Mouse (Mus musculus): ENCODE measurements around the gene Pkhd1.

Pkhd1 gene

DNA sequence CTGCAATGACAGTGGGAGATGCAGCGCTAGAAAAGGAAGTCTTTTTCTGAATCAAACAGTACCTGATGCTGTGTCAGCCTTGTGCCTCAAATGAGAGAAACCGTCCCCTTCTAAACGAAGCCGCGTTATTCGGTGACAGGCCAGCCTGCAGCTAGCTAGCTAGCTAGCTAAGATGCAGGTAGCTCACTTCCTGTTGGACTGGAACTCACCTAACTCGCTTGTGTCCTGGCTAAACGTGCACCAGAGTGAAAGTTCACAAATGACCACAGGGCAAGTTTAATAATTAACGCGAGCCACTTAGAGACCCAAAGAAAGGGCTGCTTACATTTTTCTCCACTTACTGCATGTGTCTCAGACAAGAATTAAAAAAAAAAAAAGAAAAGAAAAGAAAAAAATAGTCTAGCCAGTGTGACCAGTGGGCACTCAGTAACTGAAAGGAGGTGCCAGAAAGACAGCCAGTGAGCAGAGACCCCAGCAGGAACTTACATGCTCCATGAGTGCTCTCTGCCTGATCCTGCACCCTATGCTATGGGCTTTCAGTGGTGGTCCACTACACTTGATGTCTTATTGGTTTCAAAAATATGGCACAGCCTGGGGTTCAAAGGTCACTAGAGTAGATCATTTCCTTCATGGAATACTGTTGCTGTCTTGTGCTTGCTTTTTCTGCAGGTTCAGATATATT lies at the start of gene Pkhd1:
TSS of gene Pkhd1 (minus strand) at position 216 of the 682 bp plus-strand sequence.
- DNase-seq: peak; percentile 91

DNA sequence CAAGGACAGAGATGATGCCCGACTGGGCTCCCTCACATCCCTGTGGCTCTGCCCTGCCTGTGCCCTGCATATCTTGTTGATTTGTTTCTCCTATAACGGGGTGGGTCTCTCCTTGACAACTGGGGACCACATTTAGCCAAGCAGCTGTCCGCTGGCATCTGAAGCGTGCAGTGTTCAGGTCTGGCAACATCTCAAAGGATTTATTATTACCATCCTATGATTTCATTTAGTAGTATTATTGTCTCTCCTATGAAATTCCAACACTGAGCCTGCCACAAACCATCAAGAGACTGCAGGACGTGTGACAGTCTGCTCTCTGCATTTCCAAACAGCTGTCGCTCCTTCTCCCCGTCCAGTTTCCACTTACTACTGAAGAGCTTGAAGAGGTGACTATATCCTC lies 49.7 kb upstream of the Pkhd1 start:
- DNase-seq: no peak

DNA sequence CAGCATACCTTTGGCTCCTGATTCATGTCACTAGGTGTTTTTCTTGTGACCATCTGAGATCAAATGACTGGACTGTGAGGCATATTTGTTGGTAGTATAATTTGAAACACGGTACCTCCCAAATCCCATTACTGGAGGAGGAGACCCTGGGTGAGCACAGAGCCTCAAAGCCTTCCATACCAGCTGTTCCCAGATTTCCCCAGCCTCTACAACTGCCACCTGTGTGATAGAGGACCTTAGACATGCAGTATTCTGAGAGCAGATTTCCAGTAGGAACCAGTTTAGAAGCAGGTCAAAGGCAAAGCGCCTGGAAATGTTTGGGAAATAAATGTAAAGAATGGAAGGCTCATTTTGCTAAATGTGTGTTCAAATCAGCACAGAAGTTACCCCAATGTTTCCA lies 48.4 kb upstream of the Pkhd1 start:
- DNase-seq: no peak

DNA sequence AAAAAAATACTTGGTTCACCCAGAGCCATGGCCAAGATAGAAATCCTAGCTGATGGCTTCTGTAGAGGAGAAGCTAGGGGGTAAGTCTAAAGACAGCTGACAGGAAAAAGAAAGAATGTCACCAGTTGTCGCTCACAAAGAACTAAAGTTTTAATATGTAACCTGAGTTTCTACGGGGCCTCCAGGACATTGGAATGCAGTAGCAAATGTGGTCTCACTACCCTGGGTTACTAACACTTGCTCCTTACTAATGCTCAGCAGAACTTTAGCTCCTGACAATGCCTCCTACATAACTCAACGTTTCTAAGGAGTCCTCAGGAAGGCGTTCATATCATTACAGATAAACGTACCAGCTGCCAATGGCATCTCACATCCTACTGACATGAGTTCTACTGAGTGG lies 37.2 kb upstream of the Pkhd1 start:
- DNase-seq: peak; percentile 66

DNA sequence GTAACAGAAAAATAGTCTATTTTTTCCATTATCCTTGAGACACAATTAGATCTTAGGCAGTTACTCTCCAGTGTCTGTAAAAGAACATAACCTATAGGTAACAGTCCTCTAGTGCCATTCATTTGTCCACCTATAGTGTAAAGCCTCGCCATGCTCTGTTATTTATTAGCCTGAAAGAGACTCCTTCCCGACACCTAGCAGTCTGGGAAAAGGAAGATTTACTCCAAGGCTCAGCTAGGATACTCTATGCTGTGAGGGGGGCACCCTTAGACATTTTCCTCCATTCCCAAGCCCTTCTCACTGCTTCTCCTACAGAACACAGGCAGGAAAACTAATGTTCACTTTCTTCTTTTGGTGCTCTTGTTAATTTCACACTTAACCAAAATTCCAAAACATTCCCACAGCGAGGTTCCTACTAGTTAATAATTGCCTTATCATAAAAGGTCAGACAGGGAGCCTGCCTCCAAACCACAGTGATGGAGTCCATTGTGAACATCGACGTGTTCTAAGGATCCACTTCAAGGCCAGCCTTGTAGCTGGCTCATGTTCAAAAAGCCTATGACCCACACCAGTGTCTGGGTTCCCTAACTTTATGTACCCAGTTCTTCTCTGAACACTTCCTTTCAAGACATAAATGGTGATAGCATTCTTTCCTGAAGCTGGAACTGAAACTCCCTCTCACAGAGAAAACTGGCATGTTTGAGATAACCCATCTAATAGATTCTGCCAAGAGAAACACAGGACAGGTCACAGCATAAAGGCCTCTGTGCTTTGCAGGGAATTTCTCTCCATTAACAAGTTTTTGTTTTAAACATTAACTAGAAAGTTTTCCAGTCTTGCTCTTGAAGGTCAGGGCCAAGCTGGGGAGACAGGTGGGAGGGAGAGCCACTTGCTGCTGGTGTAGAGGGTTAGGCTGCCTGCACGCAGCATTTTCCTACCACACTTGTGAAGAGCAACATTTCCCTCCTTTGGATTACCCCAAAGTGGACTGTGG lies 35.9 kb upstream of the Pkhd1 start:
- peak; percentile 89 for DNase-seq

DNA sequence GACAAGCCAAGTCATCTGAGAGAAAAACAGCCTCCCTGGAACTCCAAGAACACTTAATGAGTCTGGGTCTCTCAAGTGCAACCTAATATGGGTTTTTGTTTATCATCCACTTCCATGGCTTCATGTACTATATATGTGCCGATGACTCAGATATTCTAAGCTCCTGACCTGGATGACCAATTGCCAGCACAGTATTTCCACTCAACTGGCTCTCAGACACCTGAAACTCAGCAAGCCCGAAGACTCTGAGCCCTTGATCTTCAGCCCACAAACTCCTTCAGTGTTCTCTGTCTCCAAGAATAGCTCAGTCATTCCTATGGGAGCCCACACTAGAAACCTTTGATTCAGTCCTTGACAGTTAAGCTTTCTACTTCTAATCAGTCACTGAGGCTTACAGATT lies 17.0 kb upstream of the Pkhd1 start:
- DNase-seq: no peak

DNA sequence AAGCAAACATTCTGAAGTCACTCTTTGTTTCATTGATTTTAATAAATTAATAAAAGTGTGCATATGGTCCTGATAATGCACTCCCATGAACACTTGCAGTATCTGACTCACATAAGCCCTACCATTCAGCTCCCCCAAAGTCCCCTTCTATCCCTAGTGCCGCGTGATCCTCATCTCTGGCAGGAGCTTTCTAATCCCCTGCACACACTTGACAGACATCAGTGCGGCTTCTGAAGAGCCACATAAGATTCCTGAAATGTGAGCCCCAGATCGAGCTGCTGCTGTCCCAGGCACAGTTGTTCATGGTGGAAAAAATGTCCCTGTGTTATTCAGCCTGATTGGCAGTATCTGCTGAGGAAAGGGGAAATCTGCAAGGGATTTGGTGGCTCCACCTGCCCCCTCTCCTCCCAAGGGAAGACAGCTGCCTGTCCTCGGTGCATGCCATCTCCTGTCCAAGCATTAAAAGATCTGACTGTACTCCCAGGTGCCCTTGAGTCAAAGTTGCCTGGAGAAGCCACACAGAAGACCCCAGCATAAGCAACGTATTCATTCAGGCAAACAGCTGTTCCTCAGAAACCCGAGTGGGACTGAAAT lies 15.5 kb upstream of the Pkhd1 start:
- DNase-seq: no peak

DNA sequence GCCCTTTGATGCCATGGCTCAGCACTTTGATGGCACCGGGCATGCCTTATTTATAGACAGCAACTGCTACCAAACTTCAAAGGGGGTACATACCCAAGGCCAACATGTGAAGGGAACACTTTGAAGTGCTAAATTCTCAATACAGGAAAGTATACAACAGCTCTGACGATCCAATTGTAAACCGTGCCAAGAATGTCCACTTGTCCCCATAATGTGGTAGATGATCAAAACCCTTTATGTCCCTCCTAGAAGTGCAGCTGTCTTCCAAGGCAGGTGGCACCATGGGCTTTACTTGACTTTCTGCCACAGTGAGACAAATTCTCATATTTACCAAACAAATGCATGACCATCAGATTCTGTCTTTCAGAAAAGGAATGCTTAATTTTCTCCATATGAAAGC lies 6.7 kb upstream of the Pkhd1 start:
- no peak for DNase-seq

DNA sequence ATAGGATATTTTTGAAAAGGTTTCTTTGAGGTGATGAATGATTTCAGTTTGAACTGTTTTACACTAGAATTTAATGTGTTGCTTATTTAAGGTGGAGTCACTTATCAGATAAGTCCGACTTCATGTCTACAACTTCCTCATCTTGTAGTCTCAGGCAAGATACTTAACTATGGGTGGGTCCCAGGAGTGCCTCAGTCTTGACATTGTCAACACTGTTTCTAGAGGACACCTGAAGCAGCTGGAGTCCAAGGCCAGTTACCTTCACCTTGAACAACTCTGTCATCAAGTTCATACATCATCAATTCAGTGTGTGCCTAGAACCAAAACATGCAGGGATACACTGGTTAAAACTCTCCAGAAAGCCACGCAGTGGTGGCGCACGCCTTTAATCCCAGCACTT lies 5.5 kb upstream of the Pkhd1 start:
- no peak for DNase-seq

DNA sequence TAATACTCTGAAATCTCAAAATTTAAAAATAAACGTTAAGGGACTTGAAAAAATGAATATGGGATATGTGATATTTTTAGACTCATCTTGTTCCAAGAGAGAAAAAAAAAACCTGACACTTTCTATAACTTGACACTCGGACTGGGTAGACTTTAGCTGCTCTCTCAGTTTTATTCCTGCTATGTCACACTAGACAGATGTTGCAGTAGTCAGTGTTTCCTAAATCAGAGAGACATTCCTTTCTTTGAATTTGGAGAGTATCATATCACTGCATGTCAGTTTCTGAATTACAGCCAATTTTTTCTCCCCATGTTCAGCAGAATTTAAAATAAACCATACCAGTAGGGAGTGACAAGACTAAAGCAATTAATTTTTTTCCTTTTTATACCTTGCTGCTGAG lies 2.7 kb upstream of the Pkhd1 start:
- DNase-seq: no peak

DNA sequence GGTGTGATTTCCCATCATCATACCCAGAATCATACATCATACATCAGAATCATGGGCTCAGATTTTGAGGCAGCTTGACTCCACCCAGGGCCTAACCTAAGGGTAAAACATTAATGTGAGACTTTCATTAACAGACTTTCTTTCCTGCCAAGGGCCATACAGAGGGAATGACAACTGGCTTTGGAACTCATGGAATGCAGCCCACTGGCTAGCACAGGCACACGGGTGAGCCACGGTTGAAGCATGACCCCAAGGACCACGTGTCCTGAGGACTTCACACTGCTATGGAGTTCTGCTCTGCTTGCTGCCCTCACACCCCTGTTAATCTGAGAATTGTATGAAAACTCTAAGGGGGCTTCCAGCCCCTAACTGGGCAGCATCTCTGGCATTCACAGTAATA lies 1.5 kb upstream of the Pkhd1 start:
- peak; percentile 93 for DNase-seq

DNA sequence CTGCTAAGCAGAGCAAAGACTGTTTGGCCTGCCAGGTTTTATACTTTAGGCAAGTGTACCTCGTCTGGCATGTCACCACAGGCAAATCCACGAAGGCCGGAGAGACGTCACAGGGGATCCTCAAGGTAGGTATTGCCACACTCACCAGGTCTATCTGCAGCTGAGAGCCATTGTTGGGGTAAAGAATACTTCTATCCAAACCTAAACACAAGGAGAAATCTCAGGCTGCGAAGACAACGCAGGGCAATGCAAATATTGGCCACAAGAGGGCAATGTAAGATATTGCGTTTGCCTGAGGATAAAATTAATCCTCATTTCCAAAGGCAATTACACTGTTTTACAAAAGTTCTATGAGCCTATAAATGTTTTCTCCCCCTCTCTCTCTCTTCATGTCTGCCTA lies 5.2 kb downstream of the Pkhd1 start:
- DNase-seq: peak; percentile 18

DNA sequence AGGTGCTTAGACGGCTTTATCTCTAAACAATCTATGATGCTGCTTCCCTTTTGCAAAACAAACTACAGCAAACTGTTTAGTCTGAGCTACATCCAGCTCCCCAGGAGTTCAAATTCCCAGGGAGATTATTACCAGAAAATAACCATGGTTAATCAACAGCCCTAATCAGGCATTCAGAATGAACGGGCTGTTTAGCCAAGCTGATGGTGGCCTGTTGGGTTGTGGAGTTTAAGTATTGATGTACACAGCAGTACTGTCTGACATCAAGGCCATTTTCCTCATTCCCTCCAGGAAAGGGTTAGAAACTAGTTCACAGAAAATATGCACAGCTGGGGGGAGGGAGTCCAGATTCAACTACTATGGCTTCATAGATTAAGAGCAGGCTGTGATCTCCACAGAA lies 12.4 kb downstream of the Pkhd1 start:
- peak; percentile 34 for DNase-seq

DNA sequence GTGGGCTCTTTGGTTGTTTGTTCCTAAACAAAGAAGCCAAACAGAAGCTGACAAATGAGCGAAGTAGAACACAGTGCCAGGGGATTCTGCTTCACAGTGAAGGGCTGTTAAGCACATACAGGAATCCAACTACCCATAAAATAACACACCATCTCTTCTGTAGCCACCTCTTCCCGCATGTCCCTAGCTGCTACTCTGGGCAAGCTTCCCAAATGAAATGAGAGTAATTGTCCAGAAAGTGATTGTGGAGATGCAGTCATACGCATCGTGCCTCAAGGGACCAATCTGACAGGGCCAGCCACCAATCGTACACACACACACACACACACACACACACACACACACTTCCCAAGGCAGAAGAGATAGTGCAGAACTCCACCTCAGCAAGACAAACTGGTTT lies 27.4 kb downstream of the Pkhd1 start:
- no peak for DNase-seq

DNA sequence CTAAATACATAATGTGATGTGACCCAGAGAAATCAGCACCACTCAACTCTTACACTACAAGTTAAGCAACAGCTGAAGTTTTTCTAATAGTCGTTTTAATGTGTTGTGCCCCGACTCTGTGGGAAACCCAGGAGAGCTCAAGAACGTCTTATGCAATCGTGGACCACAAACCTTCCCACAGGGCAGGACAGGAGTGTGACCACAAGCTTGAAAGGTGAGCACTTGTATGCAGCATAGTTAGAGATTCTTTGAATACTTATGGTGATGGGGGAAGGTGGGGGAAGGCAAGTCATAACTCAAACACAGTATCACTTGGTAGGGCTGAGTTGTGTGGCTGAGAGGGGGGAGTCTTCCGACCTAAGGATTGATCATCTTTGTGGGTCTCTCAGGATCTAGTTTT lies 46.4 kb downstream of the Pkhd1 start:
- no peak for DNase-seq

DNA sequence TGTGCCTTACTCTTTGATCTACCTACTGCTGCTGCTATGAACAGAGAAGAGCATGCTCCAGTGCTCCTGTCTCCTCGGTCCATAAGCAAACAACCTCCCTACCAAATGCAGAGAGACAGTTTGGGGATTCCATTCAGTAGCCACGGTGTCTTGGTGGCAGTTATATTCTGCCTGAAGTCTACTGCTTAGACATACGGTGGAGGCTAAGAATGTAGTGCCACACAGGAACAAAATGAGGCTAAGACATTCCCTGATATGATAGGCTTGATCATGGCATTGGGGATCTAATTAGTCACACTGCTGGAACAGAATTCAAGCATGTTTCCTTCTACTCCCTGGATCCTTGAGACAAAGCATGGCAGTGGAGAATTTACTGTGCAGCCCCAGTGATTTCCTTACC lies 48.4 kb downstream of the Pkhd1 start:
- DNase-seq: no peak

DNA sequence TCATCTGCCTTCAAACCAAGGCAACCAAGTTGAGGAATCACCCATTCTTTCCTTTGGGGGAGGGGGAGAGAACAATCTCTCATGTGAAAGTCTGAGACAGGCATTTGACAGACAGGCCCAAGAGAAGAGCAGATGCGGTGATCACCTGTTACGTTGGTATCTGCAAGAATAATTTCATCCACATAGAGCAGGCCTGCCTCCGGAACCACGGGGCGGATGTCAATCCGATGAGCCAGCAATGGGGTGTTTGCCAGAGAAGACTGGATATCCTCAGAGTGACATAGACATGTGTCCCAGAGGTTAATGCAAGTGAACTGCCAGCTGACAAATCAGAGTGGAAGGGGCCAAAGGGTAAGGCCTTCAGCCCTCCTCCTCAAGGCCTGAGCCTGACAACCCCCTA lies 59.4 kb downstream of the Pkhd1 start:
- no peak for DNase-seq

DNA sequence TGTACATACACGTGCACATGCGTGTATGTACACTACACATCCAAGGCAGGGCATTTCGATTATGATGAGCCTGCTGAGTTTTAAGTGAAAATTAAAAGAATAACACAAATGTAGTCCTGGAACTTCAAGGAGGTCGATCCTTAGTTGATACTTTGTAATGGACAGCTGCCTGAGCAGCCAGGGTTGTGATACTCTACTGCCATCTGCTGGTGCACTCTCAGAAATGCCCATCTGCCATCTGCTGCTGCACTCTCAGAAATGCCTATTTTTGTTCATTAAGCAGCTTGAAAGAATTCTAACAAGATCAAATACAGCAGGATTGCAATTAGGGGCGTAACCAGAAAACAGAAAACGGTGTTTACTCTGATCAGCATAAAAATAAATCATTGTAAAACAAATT lies 63.5 kb downstream of the Pkhd1 start:
- DNase-seq: peak; percentile 19

DNA sequence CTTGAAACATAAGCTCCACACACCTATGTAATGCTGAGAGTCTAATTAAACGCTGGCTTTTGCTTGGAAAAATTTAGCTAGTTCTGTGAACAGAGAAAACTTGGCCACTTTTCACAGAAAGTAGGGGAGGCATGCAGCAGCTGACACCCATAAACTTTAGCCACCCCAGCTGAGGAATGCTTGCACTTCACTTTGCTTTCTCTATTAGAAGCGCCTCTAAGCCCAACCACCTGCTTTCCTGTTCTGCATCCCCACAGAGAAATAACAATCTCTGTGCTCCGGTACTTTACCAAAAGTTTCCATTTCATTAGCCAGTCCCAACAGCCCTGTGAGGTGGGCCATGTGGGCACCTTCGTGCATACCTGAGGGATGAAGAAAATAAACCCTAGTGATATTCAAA lies 66.5 kb downstream of the Pkhd1 start:
- no peak for DNase-seq

DNA sequence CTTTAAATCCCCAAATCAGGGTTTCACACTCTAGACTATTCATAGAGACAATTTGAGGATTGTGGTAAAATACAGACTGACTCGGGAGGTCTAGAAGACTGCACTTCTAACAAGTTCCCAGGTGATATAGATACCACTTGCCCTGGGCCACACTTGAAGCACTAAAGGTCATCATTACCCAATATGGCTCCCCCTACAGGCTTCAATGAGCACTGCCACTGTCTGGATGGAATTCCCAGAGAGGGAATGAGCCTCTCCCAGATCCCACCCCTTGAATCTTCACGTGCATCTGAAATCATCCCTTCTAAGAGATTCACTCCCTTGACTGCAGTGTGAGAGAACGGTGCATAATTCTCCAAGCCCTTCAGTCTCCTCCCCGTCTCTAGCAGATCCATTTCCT lies 73.3 kb downstream of the Pkhd1 start:
- no peak for DNase-seq

DNA sequence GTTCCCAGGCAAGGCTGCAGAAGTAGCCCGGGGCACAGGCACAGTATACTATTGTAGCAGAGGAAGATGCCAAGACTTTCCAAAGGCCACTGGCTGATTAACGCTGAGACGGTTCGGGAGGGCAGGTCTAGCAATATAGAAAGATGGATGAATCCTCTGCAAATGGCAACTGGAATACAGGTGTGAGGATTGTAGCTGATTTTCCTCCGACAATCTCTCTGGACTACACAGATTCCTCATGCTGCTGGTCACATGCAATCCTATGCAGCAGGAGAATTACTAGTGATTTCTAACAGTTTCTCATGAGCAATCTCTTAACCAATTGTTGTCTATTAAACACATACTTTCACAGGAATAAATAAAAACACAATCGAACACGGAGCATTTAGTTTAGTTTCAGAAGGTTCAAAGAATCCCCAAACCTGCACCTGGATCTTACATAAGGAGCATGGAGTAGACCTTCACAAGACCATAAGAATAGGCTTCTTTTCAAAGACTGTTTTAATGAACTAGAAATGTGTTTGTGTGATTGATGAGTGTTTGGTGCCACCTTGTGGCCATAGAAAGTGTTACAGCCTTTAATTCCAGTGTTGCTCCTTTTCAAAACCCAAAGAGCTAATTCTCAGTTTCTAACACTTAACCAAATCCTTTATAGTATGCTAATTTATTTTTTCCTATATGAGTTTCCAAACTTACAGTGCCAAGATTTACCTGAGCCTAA lies 104.3 kb downstream of the Pkhd1 start:
- DNase-seq: no peak

DNA sequence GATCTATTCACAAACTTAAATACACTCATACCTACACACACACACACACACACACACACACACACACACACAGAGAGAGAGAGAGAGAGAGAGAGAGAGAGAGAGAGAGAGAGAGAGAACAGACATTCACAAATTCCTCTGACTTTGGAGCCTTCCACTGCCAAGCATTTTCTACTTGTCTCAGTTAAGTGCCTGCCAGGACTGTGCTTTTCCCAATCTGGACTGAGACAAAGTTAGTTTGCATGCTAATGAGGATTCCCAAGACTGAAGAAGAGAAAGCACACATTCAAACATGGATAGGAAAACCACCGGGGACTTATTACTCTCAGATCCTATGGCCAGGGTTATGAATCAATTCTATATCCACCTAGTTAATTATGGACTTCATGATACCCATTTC lies 118.9 kb downstream of the Pkhd1 start:
- no peak for DNase-seq

DNA sequence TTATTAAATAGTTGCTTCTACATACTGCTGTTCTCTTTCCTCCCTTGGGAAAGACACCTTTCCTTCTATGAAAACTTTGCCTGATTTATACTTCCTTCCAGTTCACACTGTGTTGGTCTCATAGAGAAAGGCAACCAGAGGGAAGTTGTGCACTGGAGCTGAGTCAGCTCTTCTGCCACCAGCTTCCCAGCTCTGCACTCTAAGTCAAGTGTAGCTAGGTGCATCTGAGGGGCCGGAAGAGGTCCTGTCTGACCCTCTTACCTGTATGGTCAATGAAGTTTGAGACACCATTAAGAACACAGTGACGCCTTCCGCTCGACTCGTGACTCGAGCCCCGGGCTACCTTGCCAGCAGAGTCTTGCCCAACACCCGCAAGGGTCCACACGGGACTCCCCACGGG lies 131.8 kb downstream of the Pkhd1 start:
- no peak for DNase-seq
